Mouse (Mus musculus) urinary bladder, postnatal 10 days (tissue): ENCODE measurements around the gene Rab27a.
"Not testable (repeated sequence)": the region's sequence is repeated elsewhere in the genome, so short reads cannot be mapped to it uniquely, and the experiment has no call there.

Experiments used
- DNase-seq: peaks from one replicate; pipeline ENCODE4 v3.0.0; 2022; ENCODE audit warnings: low spot score

Gene Rab27a

GRCm38 (mm10) chr9:73090121-73090520, 45.5 kb downstream of the Rab27a start:
- DNase-seq, result no peak

DNA sequence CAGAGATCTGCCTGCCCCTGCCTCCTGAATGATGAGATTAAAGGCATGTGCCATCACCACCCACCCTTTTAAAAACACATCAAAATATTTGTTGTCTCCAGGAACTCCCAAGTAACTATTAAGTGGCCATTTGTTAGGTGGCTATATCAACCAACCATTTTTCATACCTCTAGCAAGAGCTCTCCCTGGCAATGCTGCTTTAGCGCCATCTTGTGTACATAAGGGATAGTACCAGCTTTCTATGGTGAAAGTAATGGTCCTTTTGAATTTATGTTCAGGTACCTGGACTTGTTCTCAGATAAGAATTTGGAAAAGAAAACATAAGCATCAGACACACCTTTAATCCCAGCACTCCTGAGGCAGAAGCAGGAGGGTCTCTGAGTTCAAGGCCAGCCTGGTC, 47.1 kb downstream of the Rab27a start:
- DNase-seq, result no peak

GRCm38 (mm10) chr9:73094580-73094979, 49.9 kb downstream of the Rab27a start:
- no peak for DNase-seq

- no peak for DNase-seq
Observed at GRCm38 (mm10) chr9:73097898-73098297, 53.2 kb downstream of the Rab27a start.

GRCm38 (mm10) chr9:73101536-73101935, 56.9 kb downstream of the Rab27a start, which contains the start of gene Khdc3:
Gene Khdc3, plus strand, starts transcription at chr9:73101836.
- no peak for DNase-seq

- no peak for DNase-seq
Observed at GRCm38 (mm10) chr9:73102181-73102580, 57.5 kb downstream of the Rab27a start, which contains the start of gene Gm20509. Gene Gm20509, plus strand, starts transcription at chr9:73102470.

GRCm38 (mm10) chr9:73103159-73103879, 58.7 kb downstream of the Rab27a start:
- DNase-seq, result no peak

GRCm38 (mm10) chr9:73103880-73104198, 59.2 kb downstream of the Rab27a start:
- no peak for DNase-seq

DNA sequence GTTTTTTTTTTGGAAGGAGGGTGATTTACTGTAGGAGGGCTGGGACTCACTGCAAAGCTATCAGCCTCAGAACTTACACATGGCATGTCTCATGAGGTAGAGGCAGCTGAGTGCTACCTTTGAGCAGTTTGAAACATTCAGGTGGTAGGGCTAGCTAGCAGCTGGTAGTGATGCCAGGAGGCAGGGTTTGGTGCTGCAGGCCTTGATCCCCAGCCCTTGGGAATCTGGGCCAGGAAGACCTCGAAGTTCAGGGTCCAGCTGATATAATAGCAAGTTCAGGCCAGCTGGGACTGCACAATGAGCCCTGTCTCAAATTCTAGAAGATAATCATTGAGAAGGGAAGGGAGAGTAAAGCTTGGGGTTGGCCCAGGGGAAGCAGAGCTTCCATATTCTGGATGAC, 60.5 kb downstream of the Rab27a start:
- DNase-seq, result no peak

- no peak for DNase-seq
Observed at GRCm38 (mm10) chr9:73105771-73106170, 61.1 kb downstream of the Rab27a start.

DNA sequence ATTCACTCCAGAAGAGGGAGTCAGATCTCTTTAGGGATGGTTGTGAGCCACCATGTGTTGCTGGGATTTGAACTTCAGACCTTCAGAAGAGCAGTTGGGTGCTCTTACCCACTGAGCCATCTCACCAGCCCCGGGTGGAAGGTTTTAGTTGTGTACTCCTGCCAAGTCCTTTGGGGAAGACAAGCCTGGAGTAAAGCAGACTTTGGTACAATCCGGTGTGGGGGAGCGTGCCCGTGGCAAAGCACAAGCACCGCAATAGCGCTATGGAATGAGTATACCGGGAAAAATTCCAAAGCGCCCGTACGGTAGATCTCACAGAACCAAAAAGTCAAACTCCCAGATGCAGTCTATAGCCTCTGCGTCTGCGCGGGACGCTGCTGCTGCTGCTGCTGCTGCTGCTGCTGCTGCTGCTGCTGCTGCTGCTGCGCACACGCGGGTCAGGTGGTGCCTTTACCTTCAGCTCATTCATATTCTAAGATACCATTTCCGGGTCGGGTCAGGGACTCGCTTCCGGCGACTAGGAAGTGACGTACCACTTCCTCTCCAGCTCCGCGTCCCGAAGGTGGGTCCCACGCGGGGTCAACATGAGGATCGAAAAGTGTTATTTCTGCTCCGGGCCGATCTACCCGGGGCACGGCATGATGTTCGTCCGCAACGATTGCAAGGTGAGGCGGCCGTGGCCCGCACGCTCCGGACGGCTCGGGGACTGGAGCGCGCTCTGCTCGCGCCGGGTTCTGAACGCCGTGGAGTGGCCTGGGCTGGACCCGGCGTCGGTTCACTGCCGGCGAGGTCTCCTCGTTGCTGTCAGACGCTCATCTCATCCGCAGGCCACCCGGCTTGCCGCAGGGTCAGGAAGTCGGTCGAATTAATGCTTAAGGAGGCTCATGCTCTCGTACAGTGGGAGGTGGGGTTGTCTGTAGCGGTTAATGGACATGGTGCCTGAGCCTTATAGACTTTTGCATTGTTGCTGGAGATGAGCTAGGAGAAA, 68.6 kb downstream of the Rab27a start, which contains the start of gene Rsl24d1:
Gene Rsl24d1, plus strand, starts transcription at position 508 of the 988 bp plus-strand sequence.
- no peak for DNase-seq

DNA sequence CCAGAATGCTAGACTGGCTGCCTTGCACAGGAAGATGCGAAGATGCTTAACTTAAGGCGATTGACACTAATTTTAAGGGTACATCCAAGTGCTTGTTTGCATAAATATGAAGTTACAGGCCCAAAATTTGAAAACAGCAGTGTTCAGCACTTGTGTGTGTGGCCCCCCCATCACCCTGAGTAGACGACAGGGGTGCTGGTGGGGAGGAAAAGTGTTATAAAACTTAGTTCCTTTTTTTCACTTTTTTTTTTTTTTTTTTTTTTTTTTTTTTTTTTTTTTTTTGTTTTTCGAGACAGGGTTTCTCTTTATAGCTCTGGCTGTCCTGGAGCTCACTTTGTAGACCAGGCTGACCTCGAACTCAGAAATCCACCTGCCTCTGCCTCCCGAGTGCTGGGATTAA, 72.0 kb downstream of the Rab27a start:
- not testable (repeated sequence) for DNase-seq

DNA sequence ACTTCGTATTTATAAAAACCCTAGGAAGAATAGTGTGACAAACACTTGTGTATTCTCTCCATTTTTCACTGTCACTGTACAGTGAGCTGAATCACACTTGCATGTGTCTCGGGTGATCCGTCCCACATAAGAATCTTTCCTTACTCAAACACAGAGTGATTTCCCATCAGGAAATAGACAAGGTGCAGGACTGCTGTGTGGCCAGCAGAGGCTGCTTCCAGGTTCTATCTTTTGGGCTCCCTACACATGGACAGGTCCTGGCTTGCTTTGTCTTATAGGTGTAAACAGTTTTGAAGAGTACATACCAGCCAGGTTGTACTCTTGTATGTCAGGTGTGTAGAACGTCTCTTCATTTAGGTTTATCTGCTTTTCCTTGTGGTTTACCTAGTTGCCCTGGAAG, 73.4 kb downstream of the Rab27a start:
- no peak for DNase-seq

GRCm38 (mm10) chr9:73121735-73122134, 77.1 kb downstream of the Rab27a start:
- DNase-seq, result no peak

- DNase-seq, result no peak
Observed at GRCm38 (mm10) chr9:73125043-73125570, 80.5 kb downstream of the Rab27a start.

GRCm38 (mm10) chr9:73127457-73127856, 82.8 kb downstream of the Rab27a start:
- no peak for DNase-seq

DNA sequence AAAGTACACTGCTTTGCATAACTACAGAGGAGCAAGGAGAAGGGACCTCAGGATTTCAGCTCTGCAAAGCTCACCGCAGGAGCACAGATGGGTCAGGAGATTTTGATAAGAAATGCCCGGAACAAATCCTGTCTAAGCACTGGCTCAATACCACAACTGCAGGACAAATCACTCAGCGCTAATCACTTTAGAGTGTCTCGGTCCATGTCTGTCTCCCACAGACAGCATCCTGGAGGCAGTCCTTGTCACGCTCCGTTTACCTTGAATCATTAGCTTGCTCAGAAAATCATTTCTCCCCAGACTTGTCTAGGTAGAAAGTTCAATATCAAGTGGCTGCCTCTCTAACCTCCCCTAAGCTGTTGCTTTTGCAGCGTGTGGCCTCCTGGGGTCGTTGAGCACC, 85.2 kb downstream of the Rab27a start:
- DNase-seq, result no peak

DNA sequence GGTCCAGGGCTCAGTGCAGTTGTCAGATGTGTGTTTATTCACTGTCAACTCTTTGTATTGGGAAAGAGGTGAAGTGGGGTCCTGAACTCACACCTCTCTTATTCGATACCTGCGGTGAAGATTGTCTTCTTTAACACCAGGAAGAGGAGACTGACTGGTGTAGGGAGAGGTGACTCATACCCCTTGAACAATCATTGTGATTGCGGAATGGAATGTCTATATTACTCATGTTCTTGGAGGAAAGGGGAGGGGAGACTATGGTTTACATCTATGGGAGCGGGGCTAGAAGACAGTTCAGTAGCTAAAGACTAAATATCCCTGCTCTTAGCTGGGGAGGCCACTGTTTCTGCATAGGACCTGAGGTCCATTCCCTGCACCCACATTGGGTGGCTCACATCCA, 85.9 kb downstream of the Rab27a start:
- DNase-seq, result no peak

DNA sequence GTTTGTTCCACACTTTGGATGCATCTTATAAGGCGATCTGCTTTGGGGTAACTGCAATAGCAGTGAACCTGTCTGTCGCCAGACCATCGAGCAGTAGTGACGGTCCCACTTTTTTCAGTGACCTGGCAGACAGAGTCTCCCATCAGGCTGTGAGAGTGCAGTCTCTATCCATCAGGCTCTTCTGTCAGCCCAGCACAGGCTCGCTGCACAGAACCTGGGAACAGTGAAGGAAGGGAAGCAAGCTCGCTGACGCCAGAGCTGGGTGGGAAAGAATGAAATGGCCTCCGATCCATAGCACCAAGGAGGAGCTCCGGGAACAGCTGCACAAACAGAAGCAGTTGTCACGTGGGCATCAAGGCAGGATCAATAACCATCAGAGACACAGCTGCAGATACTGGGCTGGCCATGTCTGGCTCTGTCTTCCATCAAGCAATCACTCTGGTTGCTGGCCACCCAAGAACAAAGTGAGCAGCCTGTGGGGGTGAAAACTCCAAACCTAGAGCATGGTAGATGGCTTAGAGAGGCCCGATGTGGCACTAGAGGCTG, 92.8 kb downstream of the Rab27a start:
- no peak for DNase-seq
